Mouse (Mus musculus) limb, embryonic 10.5 days (tissue): ENCODE measurements at regions not wholly inside any gene's neighbourhood (a gene's known extent, or its start where the extent isn't known, plus 50 kb on each side); places are given as distances from the start of the nearest gene placed in this dataset.

ENCODE experiments used
- DNase-seq: peaks from one replicate; pipeline ENCODE4 v3.0.0-alpha.2; 2017; ENCODE audit warnings: low spot score
- H3K27ac ChIP-seq: fragments of 300-500 bp; sonication (generic); 2 replicates; pipeline ENCODE4 v1.5.1; 2016; ENCODE audit warnings: mild to moderate bottlenecking
- H3K27me3 ChIP-seq: fragments of 300-500 bp; sonication (generic); 2 replicates; pipeline ENCODE4 v1.6.1; 2016; ENCODE audit warnings: low read depth, mild to moderate bottlenecking; ENCODE audit not compliant: poor library complexity, severe bottlenecking
- H3K36me3 ChIP-seq: fragments of 300-500 bp; sonication (generic); 2 replicates; pipeline ENCODE4 v1.6.1; 2016; ENCODE audit warnings: mild to moderate bottlenecking, moderate library complexity
- H3K4me1 ChIP-seq: fragments of 300-500 bp; sonication (generic); 2 replicates; pipeline ENCODE4 v1.6.1; 2016
- H3K4me3 ChIP-seq: fragments of 300-500 bp; sonication (generic); 2 replicates; pipeline ENCODE4 v1.5.1; 2016; ENCODE audit warnings: mild to moderate bottlenecking, moderate library complexity
- H3K9me3 ChIP-seq: fragments of 300-500 bp; sonication (generic); replicated peaks from 2 replicates; pipeline ENCODE4 v1.6.1; 2016; ENCODE audit warnings: mild to moderate bottlenecking
- WGBS: fragments of 180-500 bp; shearing (Covaris S2); methylation state at CpG from one replicate; pipeline ENCODE4 v1.1.7; 2016; 5-methylcytosine and 5-hydroxymethylcytosine counted together

GRCm38 (mm10) chr3:34377913-34378312 lies 272.3 kb upstream of the Sox2 start:
- H3K9me3 ChIP-seq = no peaks in the 10 kb centered on the region
- no peak overlapping the region for H3K4me3 ChIP-seq
- no peak for DNase-seq
- H3K36me3 ChIP-seq = no peaks in the 10 kb centered on the region
- H3K27me3 ChIP-seq = no peaks in the 10 kb centered on the region
- WGBS = 76% methylated on average over 2 of the region's 2 CpGs
- no peak overlapping the region for H3K27ac ChIP-seq
- no peaks in the 10 kb centered on the region for H3K4me1 ChIP-seq

GRCm38 (mm10) chr3:34377329-34377728 lies 272.9 kb upstream of the Sox2 start:
- Histone ChIP-seq H3K4me3 (no peak overlapping the region), H3K9me3 (no peaks in the 10 kb centered on the region), H3K27ac (no peak overlapping the region), H3K36me3 (no peaks in the 10 kb centered on the region), H3K4me1 (no peaks in the 10 kb centered on the region), H3K27me3 (no peaks in the 10 kb centered on the region)
- no peak for DNase-seq
- WGBS = 80% methylated on average over 12 of the region's 12 CpGs

- H3K27ac ChIP-seq = no peak overlapping the region
- whole genome bisulfite sequencing = 90% methylated on average over 2 of the region's 2 CpGs
- no peaks in the 10 kb centered on the region for H3K4me1 ChIP-seq
- no peaks in the 10 kb centered on the region for H3K9me3 ChIP-seq
- no peak overlapping the region for H3K4me3 ChIP-seq
- H3K36me3 ChIP-seq = no peaks in the 10 kb centered on the region
- no peak for DNase-seq
- H3K27me3 ChIP-seq = no peaks in the 10 kb centered on the region
These were observed 278.8 kb upstream of the Sox2 start for GRCm38 (mm10) chr3:34371418-34371817.

- H3K9me3 ChIP-seq = no peaks in the 10 kb centered on the region
- H3K4me3 ChIP-seq = no peak overlapping the region
- 90% methylated on average over 9 of the region's 9 CpGs for WGBS
- no peak for DNase-seq
- H3K27me3 ChIP-seq = peaks cover 65% of the 10 kb centered on the region
- no peaks in the 10 kb centered on the region for H3K4me1 ChIP-seq
- no peak overlapping the region for H3K27ac ChIP-seq
- no peaks in the 10 kb centered on the region for H3K36me3 ChIP-seq
These were observed 257.0 kb upstream of the Dnajc19 start for GRCm38 (mm10) chr3:34338100-34338499.

- DNase-seq = no peak
- 86% methylated on average over 4 of the region's 4 CpGs for WGBS
These were observed 252.4 kb upstream of the Dnajc19 start for GRCm38 (mm10) chr3:34333555-34333954.

GRCm38 (mm10) chr3:34331889-34332276 lies 250.8 kb upstream of the Dnajc19 start:
- no peak overlapping the region for H3K27ac ChIP-seq
- H3K27me3 ChIP-seq = peaks cover 93% of the 10 kb centered on the region
- no peak overlapping the region for H3K4me3 ChIP-seq
- WGBS = 28% methylated on average over 5 of the region's 5 CpGs
- no peaks in the 10 kb centered on the region for H3K36me3 ChIP-seq
- peaks cover 15% of the 10 kb centered on the region for H3K4me1 ChIP-seq
- H3K9me3 ChIP-seq = no peaks in the 10 kb centered on the region
- no peak for DNase-seq

More at GRCm38 (mm10) chr3:34333555-34333954, 252.4 kb upstream of the Dnajc19 start:
- Histone ChIP-seq H3K9me3 (no peaks in the 10 kb centered on the region), H3K36me3 (no peaks in the 10 kb centered on the region), H3K27me3 (peaks cover 89% of the 10 kb centered on the region), H3K4me1 (peaks cover 15% of the 10 kb centered on the region), H3K27ac (no peak overlapping the region), H3K4me3 (no peak overlapping the region)

- H3K4me1 ChIP-seq = peaks cover 15% of the 10 kb centered on the region
- H3K9me3 ChIP-seq = no peaks in the 10 kb centered on the region
- H3K27ac ChIP-seq = no peak overlapping the region
- no peaks in the 10 kb centered on the region for H3K36me3 ChIP-seq
- 27% methylated on average over 22 of the region's 22 CpGs for WGBS
- no peak overlapping the region for H3K4me3 ChIP-seq
- peaks cover 94% of the 10 kb centered on the region for H3K27me3 ChIP-seq
- peak; percentile 36 for DNase-seq
These were observed 250.1 kb upstream of the Dnajc19 start for GRCm38 (mm10) chr3:34330970-34331888.

- peaks cover 95% of the 10 kb centered on the region for H3K27me3 ChIP-seq
- no peaks in the 10 kb centered on the region for H3K36me3 ChIP-seq
- 19% methylated on average over 2 of the region's 2 CpGs for WGBS
- no peaks in the 10 kb centered on the region for H3K9me3 ChIP-seq
- H3K27ac ChIP-seq = no peak overlapping the region
- no peak for DNase-seq
- H3K4me1 ChIP-seq = peaks cover 15% of the 10 kb centered on the region
- H3K4me3 ChIP-seq = no peak overlapping the region
These were observed 247.7 kb upstream of the Dnajc19 start for GRCm38 (mm10) chr3:34328865-34329264.

GRCm38 (mm10) chr3:34325669-34326068 lies 244.5 kb upstream of the Dnajc19 start:
- Histone ChIP-seq H3K4me1 (peaks cover 27% of the 10 kb centered on the region), H3K36me3 (no peaks in the 10 kb centered on the region), H3K4me3 (no peak overlapping the region), H3K9me3 (no peaks in the 10 kb centered on the region), H3K27me3 (peaks cover 96% of the 10 kb centered on the region), H3K27ac (no peak overlapping the region)
- no peak for DNase-seq
- 98% methylated on average over 1 of the region's 1 CpGs for WGBS

GRCm38 (mm10) chr3:34322527-34323210 lies 241.5 kb upstream of the Dnajc19 start:
- H3K36me3 ChIP-seq = no peaks in the 10 kb centered on the region
- WGBS = 27% methylated on average over 15 of the region's 15 CpGs

GRCm38 (mm10) chr3:34314798-34315197 lies 233.7 kb upstream of the Dnajc19 start:
- Histone ChIP-seq H3K27me3 (peaks cover 96% of the 10 kb centered on the region), H3K36me3 (no peaks in the 10 kb centered on the region), H3K4me3 (no peak overlapping the region), H3K27ac (no peak overlapping the region), H3K4me1 (peaks cover 8% of the 10 kb centered on the region), H3K9me3 (no peaks in the 10 kb centered on the region)
- 70% methylated on average over 8 of the region's 8 CpGs for WGBS
- no peak for DNase-seq

More at GRCm38 (mm10) chr3:34322527-34323210, 241.5 kb upstream of the Dnajc19 start:
- Histone ChIP-seq H3K4me1 (peaks cover 32% of the 10 kb centered on the region), H3K4me3 (no peak overlapping the region), H3K9me3 (no peaks in the 10 kb centered on the region), H3K27ac (no peak overlapping the region), H3K27me3 (peaks cover 95% of the 10 kb centered on the region)
- DNase-seq = peak; percentile 41

- Histone ChIP-seq H3K27ac (no peak overlapping the region), H3K4me1 (peaks cover 8% of the 10 kb centered on the region), H3K4me3 (no peak overlapping the region), H3K9me3 (no peaks in the 10 kb centered on the region), H3K36me3 (no peaks in the 10 kb centered on the region), H3K27me3 (peaks cover 95% of the 10 kb centered on the region)
- WGBS = 75% methylated on average over 11 of the region's 11 CpGs
- no peak for DNase-seq
These were observed 233.3 kb upstream of the Dnajc19 start for GRCm38 (mm10) chr3:34314393-34314792.

GRCm38 (mm10) chr3:34311944-34312343 lies 230.8 kb upstream of the Dnajc19 start:
- 96% methylated on average over 6 of the region's 6 CpGs for WGBS
- H3K4me1 ChIP-seq = peaks cover 8% of the 10 kb centered on the region
- no peak overlapping the region for H3K27ac ChIP-seq
- H3K27me3 ChIP-seq = peaks cover 81% of the 10 kb centered on the region
- H3K36me3 ChIP-seq = no peaks in the 10 kb centered on the region
- DNase-seq = no peak
- H3K4me3 ChIP-seq = no peak overlapping the region
- no peaks in the 10 kb centered on the region for H3K9me3 ChIP-seq
